Mouse (Mus musculus): Measurements from ENCODE around the gene Lim2.

DNA sequence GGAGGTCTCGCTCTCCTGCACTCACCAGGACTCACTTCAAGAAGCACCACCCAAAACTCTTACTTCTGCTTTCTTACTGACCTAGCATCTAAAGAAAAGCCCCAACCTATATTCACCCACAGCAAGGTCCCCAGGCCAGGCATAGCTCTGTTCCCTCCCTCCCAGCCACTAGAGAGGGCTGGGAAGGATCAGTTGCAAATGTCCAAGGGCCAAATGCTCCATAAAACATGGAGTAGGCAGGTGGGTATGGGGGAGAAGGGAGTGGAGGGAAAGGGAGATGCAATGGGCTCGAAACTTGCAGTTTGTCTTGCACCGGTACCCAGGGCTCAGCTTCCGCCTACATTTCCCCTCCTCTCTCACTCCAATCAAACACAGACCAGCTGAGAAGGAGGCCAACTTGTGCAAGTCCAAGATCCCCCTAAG is 19.3 kb upstream of the Lim2 start, which contains the start of gene Siglecg:
- no peak for TF ChIP-seq CTCF (IDR thresholded peaks at IDR 0.05; ENCODE audit: low read depth, low read length)
- no peak for TF ChIP-seq GATA1 (IDR thresholded peaks at IDR 0.05; ENCODE audit: borderline replicate concordance, low read length)
- TF ChIP-seq TAL1 (conservative IDR thresholded peaks at IDR 0.05; ENCODE audit: low read depth, low read length), result no peak

Measured in G1E (cell line).